Mouse (Mus musculus): ENCODE results near the gene Htra2. TPM values are rescaled to one million over a fixed set of nuclear protein-coding genes. Genes with fewer than 3 reads are reported as not detected.

Gene Htra2
- polyA plus RNA-seq, 2 experiments: 54.3 to 80.9 TPM

- 2% methylated on average over 58 of the region's 58 CpGs for WGBS (ENCODE audit: insufficient replicate concordance)
- Histone ChIP-seq H3K27me3 (ENCODE audit: control insufficient read depth, insufficient read depth, low read length) (peaks cover 96% of the 10 kb centered on the region), H3K9ac (replicated peaks) (no peak overlapping the region), H3K36me3 (replicated peaks; ENCODE audit: control insufficient read depth, insufficient read depth, low read depth) (no peaks in the 10 kb centered on the region), H3K4me2 (ENCODE audit: low read depth) (peak overlapping the region; percentile 8; the same call in 1 of the 2 replicates), H3K27ac (no peak overlapping the region), H3K9me3 (ENCODE audit: control insufficient read depth, low read length) (no peaks in the 10 kb centered on the region), H3K4me3 (ENCODE audit: insufficient read depth in 1 of 2, low read depth in 2 of 2, low read length in 2 of 2) (peak overlapping the region in 1 of 2 experiments; percentile 16; a peak in 1 of 4 replicates), H3K4me1 (replicated peaks; ENCODE audit: control insufficient read depth in 2 of 2, insufficient read depth in 2 of 2, low read length in 1 of 2) (no peaks in the 10 kb centered on the region)
- ATAC-seq (ENCODE audit: insufficient read depth) (no peak), DNase-seq (ENCODE audit: low read depth in 3 of 3, low spot score in 3 of 3) (no peak)
- TF ChIP-seq EP300 (IDR thresholded peaks at IDR 0.05; ENCODE audit: low read depth) (no peak), CTCF (IDR thresholded peaks at IDR 0.05; ENCODE audit: low read depth) (no peak)
These were observed 15.5 kb upstream of the Htra2 start for GRCm38 (mm10) chr6:83070311-83071219.

DNA sequence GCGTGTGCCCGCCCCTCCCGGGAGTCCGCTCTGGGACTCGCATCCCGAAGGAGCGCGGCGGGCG, 15.0 kb upstream of the Htra2 start, which contains the start of gene Tlx2:
Gene Tlx2 (minus strand): TSS at position 47 of the 64 bp plus-strand sequence.
- Histone ChIP-seq H3K27ac (no peak within 1 kb of the TSS), H3K4me1 (replicated peaks; ENCODE audit: control insufficient read depth in 2 of 2, insufficient read depth in 2 of 2, low read length in 1 of 2) (no peaks in the 10 kb centered on the region), H3K27me3 (ENCODE audit: control insufficient read depth, insufficient read depth, low read length) (peaks cover 96% of the 10 kb centered on the region), H3K4me3 (ENCODE audit: insufficient read depth in 1 of 2, low read depth in 2 of 2, low read length in 2 of 2) (peak within 1 kb of the TSS in 1 of 2 experiments; percentile 16; a peak in 1 of 4 replicates), H3K4me2 (ENCODE audit: low read depth) (peak within 1 kb of the TSS; percentile 8; the same call in 1 of the 2 replicates), H3K9me3 (ENCODE audit: control insufficient read depth, low read length) (no peaks in the 10 kb centered on the region), H3K9ac (replicated peaks) (no peak within 1 kb of the TSS), H3K36me3 (replicated peaks; ENCODE audit: control insufficient read depth, insufficient read depth, low read depth) (no peaks in the 10 kb centered on the region)
- DNase-seq (ENCODE audit: low read depth in 3 of 3, low spot score in 3 of 3) (no peak), ATAC-seq (ENCODE audit: insufficient read depth) (no peak)
- TF ChIP-seq EP300 (IDR thresholded peaks at IDR 0.05; ENCODE audit: low read depth): no peak
- WGBS (ENCODE audit: insufficient replicate concordance): 1% methylated on average over 10 of the region's 10 CpGs

GRCm38 (mm10) chr6:83069488-83070246, 14.6 kb upstream of the Htra2 start:
- DNase-seq (ENCODE audit: low read depth in 3 of 3, low spot score in 3 of 3) (no peak), ATAC-seq (ENCODE audit: insufficient read depth) (no peak)
- no peak overlapping the region; the same call in 1 of the 2 replicates for H3K4me2 ChIP-seq (ENCODE audit: low read depth)
- WGBS (ENCODE audit: insufficient replicate concordance): 2% methylated on average over 69 of the region's 69 CpGs
- H3K9ac ChIP-seq (replicated peaks): no peak overlapping the region
- H3K4me1 ChIP-seq (replicated peaks; ENCODE audit: control insufficient read depth in 2 of 2, insufficient read depth in 2 of 2, low read length in 1 of 2): no peaks in the 10 kb centered on the region
- TF ChIP-seq EP300 (IDR thresholded peaks at IDR 0.05; ENCODE audit: low read depth) (no peak), CTCF (IDR thresholded peaks at IDR 0.05; ENCODE audit: low read depth) (no peak)
- peaks cover 98% of the 10 kb centered on the region for H3K27me3 ChIP-seq (ENCODE audit: control insufficient read depth, insufficient read depth, low read length)
- H3K9me3 ChIP-seq (ENCODE audit: control insufficient read depth, low read length): no peaks in the 10 kb centered on the region
- no peaks in the 10 kb centered on the region for H3K36me3 ChIP-seq (replicated peaks; ENCODE audit: control insufficient read depth, insufficient read depth, low read depth)
- no peak overlapping the region for H3K27ac ChIP-seq
- H3K4me3 ChIP-seq (ENCODE audit: insufficient read depth in 1 of 2, low read depth in 2 of 2, low read length in 2 of 2): peak overlapping the region in 1 of 2 experiments; percentile 3; a peak in 1 of 4 replicates

- DNase-seq (ENCODE audit: low read depth in 3 of 3, low spot score in 3 of 3) (no peak), ATAC-seq (ENCODE audit: insufficient read depth) (no peak)
- no peak overlapping the region for H3K9ac ChIP-seq (replicated peaks)
- H3K9me3 ChIP-seq (ENCODE audit: control insufficient read depth, low read length): no peaks in the 10 kb centered on the region
- peak overlapping the region; percentile 31 for H3K4me2 ChIP-seq (ENCODE audit: low read depth)
- 2% methylated on average over 81 of the region's 81 CpGs for WGBS (ENCODE audit: insufficient replicate concordance)
- peaks cover 98% of the 10 kb centered on the region for H3K27me3 ChIP-seq (ENCODE audit: control insufficient read depth, insufficient read depth, low read length)
- H3K36me3 ChIP-seq (replicated peaks; ENCODE audit: control insufficient read depth, insufficient read depth, low read depth): no peaks in the 10 kb centered on the region
- H3K4me1 ChIP-seq (replicated peaks; ENCODE audit: control insufficient read depth in 2 of 2, insufficient read depth in 2 of 2, low read length in 1 of 2): no peaks in the 10 kb centered on the region
- H3K27ac ChIP-seq: no peak overlapping the region
- TF ChIP-seq CTCF (IDR thresholded peaks at IDR 0.05; ENCODE audit: low read depth): no peak
- no peak for TF ChIP-seq EP300 (IDR thresholded peaks at IDR 0.05; ENCODE audit: low read depth)
- peak overlapping the region in 1 of 2 experiments; percentile 16; a peak in 2 of 4 replicates for H3K4me3 ChIP-seq (ENCODE audit: insufficient read depth in 1 of 2, low read depth in 2 of 2, low read length in 2 of 2)
These were observed 13.8 kb upstream of the Htra2 start for GRCm38 (mm10) chr6:83068706-83069487.
